Mouse (Mus musculus) brown adipose tissue, adult 24 weeks (tissue): ENCODE measurements around the gene Gm6205. TPM values are rescaled to one million over a fixed set of nuclear protein-coding genes. Genes with fewer than 3 reads are reported as not detected.
"Not testable (repeated sequence)": the region's sequence is repeated elsewhere in the genome, so short reads cannot be mapped to it uniquely, and the experiment has no call there.

Source experiments
- H3K27ac ChIP-seq: fragments of 200-500 bp; replicated peaks from 2 replicates; pipeline ENCODE4 v1.5.1; 2012; ENCODE audit warnings: low read depth, mild to moderate bottlenecking, low read length
- H3K4me1 ChIP-seq: fragments of 200-500 bp; 2 replicates; pipeline ENCODE4 v1.6.1; 2012; ENCODE audit warnings: low read length, mixed read lengths; ENCODE audit not compliant: control insufficient read depth, insufficient read depth, insufficient read length
- H3K4me3 ChIP-seq: fragments of 200-500 bp; 2 replicates; pipeline ENCODE4 v1.5.1; 2012; ENCODE audit warnings: low read depth, mild to moderate bottlenecking, low read length, moderate library complexity; ENCODE audit not compliant: insufficient read depth
- polyA plus RNA-seq: library from polyadenylated mRNA; stranded (reverse); fragments of >200 nt; gene quantifications from 2 replicates; pipeline ENCODE4 v1.2.4, GENCODE M21; 2012; ENCODE audit not compliant: missing spikeins, insufficient read depth, insufficient read length

Gm6205 gene
- not detected in 2 replicates for polyA plus RNA-seq

DNA sequence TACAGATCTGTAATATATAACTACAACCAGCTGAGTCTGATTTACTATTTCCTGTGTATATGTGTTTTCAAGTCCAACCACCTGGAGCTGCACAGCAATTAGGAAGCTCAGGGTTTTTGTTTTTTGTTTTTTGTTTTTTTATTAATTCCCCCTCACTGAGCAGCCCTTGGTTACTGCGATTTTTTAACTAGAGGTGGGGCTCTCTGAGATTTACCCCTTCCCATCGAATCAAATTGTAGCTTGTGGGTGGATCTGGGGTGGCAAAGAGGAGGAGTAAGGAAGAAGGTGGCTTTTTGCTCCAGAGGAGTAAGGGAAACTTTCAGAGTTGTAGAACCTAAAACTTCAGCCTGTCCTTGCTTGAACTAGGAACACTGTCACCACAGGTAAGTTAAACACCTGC is at the start of gene Gm6205:
Gene Gm6205, plus strand, starts transcription at position 301 of the 400 bp plus-strand sequence.
- not testable (repeated sequence) for H3K4me3 ChIP-seq, H3K27ac ChIP-seq, H3K4me1 ChIP-seq

DNA sequence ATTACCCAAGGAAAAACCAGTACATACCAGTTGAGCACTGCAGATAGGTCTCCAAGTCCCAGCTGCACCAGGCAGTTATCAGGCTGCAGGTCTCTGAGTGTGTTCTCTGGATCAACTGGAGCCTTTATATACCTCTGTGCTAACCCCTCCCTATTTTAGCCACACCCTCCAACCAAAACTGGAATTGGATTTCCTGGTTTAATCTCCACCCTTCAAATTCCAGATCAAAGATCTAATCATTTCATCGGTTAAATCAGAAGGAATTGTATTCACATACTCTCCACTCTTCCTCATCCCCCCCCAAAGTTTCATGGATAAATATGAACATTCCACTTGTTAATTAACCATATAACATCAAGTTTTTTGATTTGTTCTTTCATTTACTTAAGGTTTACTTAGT is 31.9 kb upstream of the Gm6205 start, which contains the start of gene Gm3147:
Gene Gm3147, minus strand, starts transcription at position 101 of the 400 bp plus-strand sequence.
- H3K4me1 ChIP-seq, H3K4me3 ChIP-seq, H3K27ac ChIP-seq: not testable (repeated sequence)

DNA sequence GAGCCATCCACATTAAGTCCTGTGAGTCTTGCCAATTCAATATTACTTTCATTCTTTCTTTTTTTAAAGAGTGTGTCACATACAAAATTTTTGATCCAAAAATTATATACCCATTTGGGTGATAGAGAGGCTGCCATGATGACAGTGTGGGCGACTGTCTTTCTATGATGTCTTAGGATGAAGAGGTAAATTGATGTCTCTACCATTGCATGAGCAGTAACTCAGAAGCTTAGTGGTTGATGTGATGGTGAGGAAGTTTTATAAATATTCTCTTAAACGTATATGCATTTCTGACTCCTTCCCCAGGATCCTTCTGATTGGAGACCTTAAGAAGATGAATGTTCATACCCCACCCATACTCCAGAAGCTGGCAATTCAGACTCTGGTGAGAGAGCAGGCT is 24.5 kb upstream of the Gm6205 start, which contains the start of gene Gm6509:
Gene Gm6509, plus strand, starts transcription at position 301 of the 400 bp plus-strand sequence.
- H3K4me3 ChIP-seq, H3K27ac ChIP-seq, H3K4me1 ChIP-seq: not testable (repeated sequence)

Other genes starting within 250 kb of the Gm6205 start
- not detected in 2 replicates for gene Gm7682, start 202.6 kb upstream of the Gm6205 start, polyA plus RNA-seq
- gene Gm3139, start 122.1 kb upstream of the Gm6205 start, polyA plus RNA-seq, result not detected in 2 replicates
- not detected in 2 replicates for gene Gm3147, start 32.0 kb upstream of the Gm6205 start, polyA plus RNA-seq
- not detected in 2 replicates for gene Gm6509, start 24.4 kb upstream of the Gm6205 start, polyA plus RNA-seq
- not detected in 2 replicates for gene Gm3183, start 217.1 kb downstream of the Gm6205 start, polyA plus RNA-seq